7 mouse cellular contexts compared by ENCODE assay signal in the genomic region with DNA sequence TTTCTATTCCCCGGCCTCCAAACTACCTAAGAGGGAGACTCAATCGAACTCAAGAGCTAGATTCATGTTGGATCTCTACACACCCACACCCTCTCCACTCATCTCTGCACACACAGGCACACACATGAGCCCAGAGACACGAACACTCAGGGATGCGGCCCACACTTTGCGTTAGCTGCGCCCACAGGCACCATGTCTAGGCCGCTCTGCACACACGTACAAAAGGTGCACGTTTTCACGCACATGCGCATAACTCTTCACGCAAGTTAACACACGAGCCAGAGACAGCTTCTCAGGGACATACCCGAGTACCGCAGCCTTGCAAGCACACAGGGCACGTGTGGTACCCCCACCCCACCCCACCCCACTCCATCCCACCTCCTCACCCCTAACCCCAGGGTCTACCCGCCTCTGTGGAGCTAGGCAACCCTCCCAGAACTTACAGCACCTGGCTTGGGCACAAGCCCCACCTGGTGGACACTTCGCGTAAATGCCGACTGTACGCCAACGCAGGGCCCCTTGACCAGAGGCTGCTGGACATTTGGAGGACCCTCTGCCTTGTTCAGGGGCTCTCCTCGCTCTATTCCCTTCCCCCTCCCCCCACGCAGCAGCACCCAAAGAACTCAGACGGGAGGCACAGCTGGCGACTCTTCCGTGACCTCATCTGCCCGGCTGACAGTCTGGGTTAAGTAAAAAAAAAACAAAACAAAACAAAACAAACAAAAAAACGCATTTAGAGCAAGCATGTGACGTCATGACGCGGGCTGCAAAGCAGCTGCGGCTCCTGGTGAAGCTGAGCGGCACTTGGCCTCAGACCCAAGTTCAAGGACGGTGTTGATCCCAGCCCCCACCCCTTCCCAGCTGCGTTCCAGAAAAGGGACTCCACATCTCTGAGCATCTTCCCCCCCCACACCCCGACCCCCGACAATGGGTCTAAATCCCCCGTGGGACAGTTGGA. TPM values are rescaled to one million over a fixed set of nuclear protein-coding genes. Genes with fewer than 3 reads are reported as not detected.
DNase-seq lines count a peak whose midpoint lies in the region; ATAC-seq and TF ChIP-seq lines count a peak whose summit lies in the region.

No protein-coding gene starts in this region.

- no peak for TF ChIP-seq EP300 in ES-Bruce4 (IDR thresholded peaks at IDR 0.05; ENCODE audit: insufficient read depth, low read depth, low read length)

- H3K36me3 ChIP-seq in ES-Bruce4 (ENCODE audit: control insufficient read depth, insufficient read depth, low read length, poor library complexity, severe bottlenecking) = no peaks in the 10 kb centered on the region
- no peaks in the 10 kb centered on the region for H3K36me3 ChIP-seq in embryonic facial prominence, embryonic 11.5 days (replicated peaks; ENCODE audit: control insufficient read depth, insufficient read depth, low read depth, low read length)
- no peaks in the 10 kb centered on the region for H3K36me3 ChIP-seq in heart, embryonic 13.5 days

- H3K4me3 ChIP-seq in ES-Bruce4 (ENCODE audit: low read depth, low read length) = peak overlapping the region; percentile 19; the same call in 1 of the 2 replicates
- H3K4me3 ChIP-seq in embryonic facial prominence, embryonic 11.5 days (ENCODE audit: low read depth, low read length) = no peak overlapping the region
- H3K4me3 ChIP-seq in heart, embryonic 13.5 days = peak overlapping the region; percentile 43

- H3K9ac ChIP-seq in ES-Bruce4 (ENCODE audit: low read depth, poor library complexity, severe bottlenecking) = no peak overlapping the region
- peak overlapping the region; percentile 23; the same call in 1 of the 2 replicates for H3K9ac ChIP-seq in embryonic facial prominence, embryonic 11.5 days (replicated peaks; ENCODE audit: low read length)
- peak overlapping the region; percentile 78 for H3K9ac ChIP-seq in heart, embryonic 13.5 days

- ATAC-seq in embryonic facial prominence, embryonic 11.5 days (replicated peaks; ENCODE audit: insufficient number of reproducible peaks, low FRiP score, low TSS enrichment, low read depth) = no peak; the same call in 1 of the 2 replicates
- ATAC-seq in heart, embryonic 13.5 days (ENCODE audit: extremely low read depth, insufficient number of reproducible peaks, low FRiP score, low TSS enrichment) = no peak
- peak; percentile 59; the same call in 1 of the 2 replicates for ATAC-seq in megakaryocyte, adult 5-6 weeks (ENCODE audit: poor library complexity, severe bottlenecking)

- no peaks in the 10 kb centered on the region for H3K9me3 ChIP-seq in ES-Bruce4 (replicated peaks; ENCODE audit: control insufficient read depth, insufficient read depth, low read length, poor library complexity, severe bottlenecking)
- no peaks in the 10 kb centered on the region for H3K9me3 ChIP-seq in embryonic facial prominence, embryonic 11.5 days (replicated peaks; ENCODE audit: control insufficient read depth, low read length)
- peaks cover 5% of the 10 kb centered on the region for H3K9me3 ChIP-seq in heart, embryonic 13.5 days

- peaks cover 2% of the 10 kb centered on the region for H3K4me1 ChIP-seq in ES-Bruce4 (ENCODE audit: control insufficient read depth, insufficient read depth, low read length)
- H3K4me1 ChIP-seq in embryonic facial prominence, embryonic 11.5 days (ENCODE audit: control insufficient read depth, insufficient read depth, low read length) = no peaks in the 10 kb centered on the region; the same call in 1 of the 2 replicates
- H3K4me1 ChIP-seq in heart, embryonic 13.5 days = peaks cover 53% of the 10 kb centered on the region

- H3K4me2 ChIP-seq in embryonic facial prominence, embryonic 11.5 days (ENCODE audit: low read depth, low read length) = peak overlapping the region; percentile 38
- H3K4me2 ChIP-seq in heart, embryonic 13.5 days = peak overlapping the region; percentile 69

- H3K27me3 ChIP-seq in ES-Bruce4 (ENCODE audit: control insufficient read depth, insufficient read depth, low read length, poor library complexity, severe bottlenecking) = no peaks in the 10 kb centered on the region
- H3K27me3 ChIP-seq in embryonic facial prominence, embryonic 11.5 days (ENCODE audit: control insufficient read depth, insufficient read depth, low read length) = no peaks in the 10 kb centered on the region
- H3K27me3 ChIP-seq in heart, embryonic 13.5 days (replicated peaks) = peaks cover 2% of the 10 kb centered on the region

- 27% methylated on average over 39 of the region's 39 CpGs for WGBS in embryonic facial prominence, embryonic 11.5 days
- 22% methylated on average over 39 of the region's 39 CpGs for WGBS in heart, embryonic 13.5 days

- peak; percentile 58 for DNase-seq in adrenal gland, adult 2 months
- peak; percentile 80 for DNase-seq in embryonic facial prominence, embryonic 11.5 days (ENCODE audit: low spot score)
- peak; percentile 84 for DNase-seq in kidney, postnatal 10 days
- peak; percentile 48 for DNase-seq in skeletal muscle tissue, adult 2 months (ENCODE audit: low read depth, low spot score)

- no peak overlapping the region for H3K27ac ChIP-seq in ES-Bruce4 (ENCODE audit: insufficient read depth, low read length)
- H3K27ac ChIP-seq in embryonic facial prominence, embryonic 11.5 days (replicated peaks; ENCODE audit: low read depth, low read length) = no peak overlapping the region
- no peak overlapping the region for H3K27ac ChIP-seq in heart, embryonic 13.5 days (replicated peaks)

- peak; percentile 82 for TF ChIP-seq CTCF in ES-Bruce4 (IDR thresholded peaks at IDR 0.05; ENCODE audit: low read depth, low read length)

- TF ChIP-seq POLR2A in ES-Bruce4 (IDR thresholded peaks at IDR 0.05; ENCODE audit: insufficient read depth, low read length) = no peak

RNA-seq across cellular contexts. Expression of a gene that starts 9.4 kb away (rescaled TPM):
- 2.9 and 3.6 TPM in 2 replicates for polyA plus RNA-seq in ES-Bruce4 (2011; ENCODE audit: insufficient read depth, insufficient read length, low read depth, missing spikeins)
- 10 to 100 TPM; 14.4 to 22.0 TPM for total RNA-seq in adrenal gland, adult 2 months (2021)
- polyA plus RNA-seq in adrenal gland, adult 2 months (2012; rRNA removed) = 32.2 and 37.6 TPM in 2 replicates
- polyA plus RNA-seq in embryonic facial prominence, embryonic 11.5 days (2014; fragmentation: Nextera tagmentation; extraction: Ambion mirVana) = 4.5 and 6.2 TPM in 2 replicates
- 4.5 and 4.8 TPM in 2 replicates for polyA plus RNA-seq in heart, embryonic 13.5 days (2015; fragmentation: Nextera tagmentation; extraction: Ambion mirVana)
- total RNA-seq in megakaryocyte, adult 5-6 weeks (2015) = 0.25 and 0.27 TPM in 2 replicates
- total RNA-seq in megakaryocyte, adult 5-6 weeks (2017) = 0.16 and 0.22 TPM in 2 replicates

RNA-seq across cellular contexts. Expression of a gene that starts 41.4 kb away (rescaled TPM):
- polyA plus RNA-seq in ES-Bruce4 (2011; ENCODE audit: insufficient read depth, insufficient read length, low read depth, missing spikeins) = not detected in 2 replicates
- not detected for total RNA-seq in adrenal gland, adult 2 months (2021)
- not detected in 2 replicates for polyA plus RNA-seq in adrenal gland, adult 2 months (2012; rRNA removed)
- 14.5 and 37.6 TPM in 2 replicates for polyA plus RNA-seq in embryonic facial prominence, embryonic 11.5 days (2014; fragmentation: Nextera tagmentation; extraction: Ambion mirVana)
- 7,724 and 9,145 TPM in 2 replicates for polyA plus RNA-seq in heart, embryonic 13.5 days (2015; fragmentation: Nextera tagmentation; extraction: Ambion mirVana)
- 0.85 and 1.1 TPM in 2 replicates for total RNA-seq in megakaryocyte, adult 5-6 weeks (2015)
- total RNA-seq in megakaryocyte, adult 5-6 weeks (2017) = 3.4 and 6.4 TPM in 2 replicates

Comparison
In these comparisons a context has a peak if more than half of its experiments do, and no peak if none do; other contexts are left out.
1. RNA of a gene that starts 41.4 kb away (polyA plus RNA-seq): 7,724 to 9,145 TPM in heart, embryonic 13.5 days; 14.5 to 37.6 TPM in embryonic facial prominence, embryonic 11.5 days, not detected in ES-Bruce4 and not detected in adrenal gland, adult 2 months; every median in the first group is over 100 times any median in the second.
2. Peak in every context shown above with its lines, with median percentiles within 50 percentile points of each other: DNase-seq.